Mouse (Mus musculus) brain, adult 2 months (tissue): Measurements from ENCODE around the gene Gm4141.
"Not testable (repeated sequence)": the region's sequence is repeated elsewhere in the genome, so short reads cannot be mapped to it uniquely, and the experiment has no call there.

Source experiments
- DNase-seq: peaks from one replicate; pipeline ENCODE4 v3.0.0; 2011; ENCODE audit warnings: low read depth, low spot score

The Gm4141 gene

DNA sequence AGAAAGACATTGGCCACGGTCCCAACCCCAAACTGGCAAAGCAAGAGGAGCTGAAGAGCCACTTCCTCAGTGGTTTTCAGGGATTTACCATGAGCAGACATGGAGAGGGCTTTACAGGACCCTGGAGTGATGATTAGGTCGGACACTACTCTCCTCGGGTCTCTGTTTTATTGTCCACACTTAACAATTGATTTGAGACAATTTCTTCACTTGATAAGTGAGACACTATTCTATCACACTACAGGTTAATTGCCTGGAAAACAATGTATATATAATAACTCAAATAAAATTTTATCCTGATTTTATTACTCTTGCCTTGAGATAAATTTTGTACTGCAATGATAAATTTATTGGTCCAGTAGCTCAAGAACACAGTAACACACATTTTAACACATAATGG is at the start of gene Gm4141:
Gene Gm4141, minus strand, starts transcription at position 101 of the 400 bp plus-strand sequence.
- DNase-seq: not testable (repeated sequence)

DNA sequence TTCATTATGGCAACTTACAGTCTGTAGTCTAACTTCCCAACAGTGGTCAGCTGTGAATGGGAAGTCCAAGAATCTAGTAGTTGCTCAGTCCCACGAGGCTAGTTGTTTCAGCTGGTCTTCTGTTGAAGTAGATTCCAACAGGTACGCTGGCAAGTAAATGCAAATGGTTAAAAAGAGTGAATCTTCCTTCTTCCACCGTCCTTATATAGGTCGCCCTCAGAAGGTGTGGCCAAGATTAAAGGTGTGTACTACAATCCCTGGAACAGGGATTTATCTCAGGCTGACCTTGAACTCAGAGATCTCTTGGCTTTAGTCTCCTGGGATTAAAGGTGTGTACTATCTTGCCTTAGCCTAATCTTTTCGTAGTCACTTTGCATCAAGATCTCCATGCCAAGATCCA is 22.9 kb upstream of the Gm4141 start, which contains the start of gene Gm4513:
Gene Gm4513, minus strand, starts transcription at position 101 of the 400 bp plus-strand sequence.
- not testable (repeated sequence) for DNase-seq

DNA sequence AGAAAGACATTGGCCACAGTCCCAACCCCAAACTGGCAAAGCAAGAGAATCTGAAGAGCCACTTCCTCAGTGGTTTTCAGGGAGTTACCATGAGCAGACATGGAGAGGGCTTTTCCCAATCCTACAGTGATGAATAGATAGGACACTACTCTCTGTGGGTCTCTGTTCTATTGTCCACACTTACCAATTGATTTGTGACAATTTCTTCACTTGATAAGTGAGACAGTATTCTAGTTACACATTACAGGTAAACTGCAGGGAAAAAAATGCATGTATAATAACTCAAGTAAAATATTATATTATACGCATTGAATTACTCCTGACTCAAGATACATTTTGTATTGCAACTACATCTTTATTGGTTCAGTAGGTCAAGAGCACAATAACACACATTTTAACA is 30.4 kb downstream of the Gm4141 start, which contains the start of gene Gm5726:
Gene Gm5726, minus strand, starts transcription at position 101 of the 400 bp plus-strand sequence.
- not testable (repeated sequence) for DNase-seq

DNA sequence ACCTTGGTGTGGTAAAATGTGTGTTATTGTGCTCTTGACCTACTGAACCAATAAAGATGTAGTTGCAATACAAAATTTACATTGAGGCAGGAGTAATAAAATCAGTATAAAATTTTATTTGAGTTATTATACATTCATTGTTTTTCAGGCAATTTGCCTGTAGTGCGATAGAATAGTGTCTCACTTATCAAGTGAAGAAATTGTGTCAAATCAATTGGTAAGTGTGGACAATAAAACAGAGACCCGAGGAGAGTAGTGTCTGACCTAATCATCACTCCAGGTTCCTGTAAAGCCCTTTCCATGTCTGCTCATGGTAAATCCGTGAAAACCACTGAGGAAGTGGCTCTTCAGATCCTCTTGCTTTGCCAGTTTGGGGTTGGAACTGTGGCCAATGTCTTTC is 42.5 kb downstream of the Gm4141 start, which contains the start of gene Vmn1r104:
Gene Vmn1r104, plus strand, starts transcription at position 301 of the 400 bp plus-strand sequence.
- not testable (repeated sequence) for DNase-seq
